In the genomic region with DNA sequence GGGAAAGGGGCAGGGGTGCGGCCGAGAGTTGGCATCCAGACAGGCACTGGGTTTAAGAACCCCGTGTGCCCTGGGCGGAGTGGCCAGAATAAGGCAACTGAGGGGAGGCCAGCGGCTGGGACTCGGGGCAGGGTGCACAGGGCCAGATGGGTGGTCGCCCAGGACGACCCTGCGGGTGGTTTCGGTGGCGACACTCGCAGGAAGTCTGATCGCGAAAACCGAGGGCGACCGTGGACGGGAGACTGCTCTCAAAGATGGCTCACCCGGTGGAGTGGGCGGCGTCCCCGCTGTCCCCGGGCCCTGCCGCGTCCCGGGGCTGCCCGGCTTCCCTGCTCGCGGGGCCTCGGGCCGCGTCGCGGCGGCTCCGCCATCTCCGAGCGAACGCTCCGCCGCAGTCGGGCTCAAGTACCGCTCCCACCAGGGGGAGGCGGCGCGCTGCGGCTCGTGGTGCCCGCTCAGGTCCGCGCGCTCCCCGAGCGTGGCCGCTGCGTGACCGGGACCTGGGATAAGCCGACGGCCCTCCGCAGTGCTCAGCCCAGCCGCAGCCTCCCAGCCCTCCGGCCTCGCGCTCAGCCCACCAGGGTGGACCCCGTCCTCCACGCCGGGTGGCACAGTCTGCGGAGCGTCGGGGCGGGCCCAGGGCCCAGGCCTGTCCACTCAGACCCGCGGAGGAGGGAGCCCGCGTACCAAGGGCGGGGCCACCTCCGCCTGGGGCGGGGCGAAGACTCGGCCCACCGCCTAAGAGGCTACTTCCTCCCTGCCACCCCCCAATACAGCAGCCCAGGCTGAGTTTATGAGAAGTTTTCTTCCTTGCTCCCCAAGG, we compare ENCODE assay signal across 7 mouse cellular contexts. TPM values are rescaled to one million over a fixed set of nuclear protein-coding genes. Genes with fewer than 3 reads are reported as not detected.
DNase-seq lines count a peak whose midpoint lies in the region; ATAC-seq and TF ChIP-seq lines count a peak whose summit lies in the region.

A gene (minus strand): TSS at position 611 of the 823 bp plus-strand sequence.

- peak within 1 kb of the TSS; percentile 97 for H3K27ac ChIP-seq in embryonic facial prominence, embryonic 10.5 days (replicated peaks)
- H3K27ac ChIP-seq in intestine, postnatal 0 days (ENCODE audit: low read depth, low read length): peak within 1 kb of the TSS; percentile 94
- H3K27ac ChIP-seq in midbrain, embryonic 12.5 days (replicated peaks): peak within 1 kb of the TSS; percentile 79
- peak within 1 kb of the TSS; percentile 77 for H3K27ac ChIP-seq in small intestine, adult 2 months (ENCODE audit: insufficient read depth, low read depth, low read length)

- peak; percentile 82 for TF ChIP-seq POLR2A in small intestine, adult 2 months (IDR thresholded peaks at IDR 0.05; ENCODE audit: low read depth, low read length)

- peaks cover 73% of the 10 kb centered on the region for H3K36me3 ChIP-seq in embryonic facial prominence, embryonic 10.5 days (replicated peaks)
- H3K36me3 ChIP-seq in intestine, postnatal 0 days (ENCODE audit: control insufficient read depth, insufficient read depth): peaks cover 48% of the 10 kb centered on the region
- peaks cover 51% of the 10 kb centered on the region for H3K36me3 ChIP-seq in midbrain, embryonic 12.5 days
- H3K36me3 ChIP-seq in small intestine, adult 2 months (ENCODE audit: control insufficient read depth, insufficient read depth, low read length): peaks cover 24% of the 10 kb centered on the region

- peak within 1 kb of the TSS; percentile 96 for H3K4me3 ChIP-seq in embryonic facial prominence, embryonic 10.5 days
- peak within 1 kb of the TSS; percentile 73 for H3K4me3 ChIP-seq in intestine, postnatal 0 days (ENCODE audit: low read depth, low read length)
- peak within 1 kb of the TSS; percentile 86 for H3K4me3 ChIP-seq in midbrain, embryonic 12.5 days
- H3K4me3 ChIP-seq in small intestine, adult 2 months (ENCODE audit: low read depth, low read length): peak within 1 kb of the TSS; percentile 68

- peak; percentile 95 for ATAC-seq in intestine, postnatal 0 days
- ATAC-seq in midbrain, embryonic 12.5 days (ENCODE audit: low FRiP score, low read depth): peak; percentile 99

- peak; percentile 59 for TF ChIP-seq CTCF in intestine, postnatal 0 days (IDR thresholded peaks at IDR 0.05; ENCODE audit: low read depth)
- TF ChIP-seq CTCF in small intestine, adult 2 months (IDR thresholded peaks at IDR 0.05; ENCODE audit: extremely low read depth, insufficient read length, insufficient replicate concordance, low read depth, low read length): no peak

- peak; percentile 93 for DNase-seq in adrenal gland, postnatal 10 days
- peak; percentile 93 for DNase-seq in embryonic facial prominence, embryonic 10.5 days (ENCODE audit: low spot score)
- DNase-seq in gonadal fat pad, adult 2 months (ENCODE audit: low read depth): no peak
- peak; percentile 88 for DNase-seq in left cerebral cortex, postnatal 4 days

- intact Hi-C loops in left cerebral cortex, postnatal 4 days (cut with DNase I): no loop called here

- peaks cover 27% of the 10 kb centered on the region for H3K4me1 ChIP-seq in embryonic facial prominence, embryonic 10.5 days
- peaks cover 3% of the 10 kb centered on the region; the same call in 1 of the 2 replicates for H3K4me1 ChIP-seq in intestine, postnatal 0 days (replicated peaks; ENCODE audit: control insufficient read depth, insufficient read depth, low read length)
- peaks cover 12% of the 10 kb centered on the region for H3K4me1 ChIP-seq in midbrain, embryonic 12.5 days
- H3K4me1 ChIP-seq in small intestine, adult 2 months (ENCODE audit: control insufficient read depth, insufficient read depth, insufficient read length, low read length): peaks cover 5% of the 10 kb centered on the region

- WGBS in embryonic facial prominence, embryonic 10.5 days: under 1% methylated on average over 81 of the region's 81 CpGs
- 0% methylated on average over 79 of the region's 81 CpGs for WGBS in intestine, postnatal 0 days
- WGBS in midbrain, embryonic 12.5 days: under 1% methylated on average over 80 of the region's 81 CpGs
- WGBS in small intestine, adult 2 months: 1% methylated on average over 80 of the region's 81 CpGs

- H3K9me3 ChIP-seq in embryonic facial prominence, embryonic 10.5 days: no peaks in the 10 kb centered on the region
- no peaks in the 10 kb centered on the region for H3K9me3 ChIP-seq in intestine, postnatal 0 days (ENCODE audit: control insufficient read depth)
- no peaks in the 10 kb centered on the region for H3K9me3 ChIP-seq in midbrain, embryonic 12.5 days

- H3K27me3 ChIP-seq in embryonic facial prominence, embryonic 10.5 days (replicated peaks; ENCODE audit: low read depth, poor library complexity, severe bottlenecking): no peaks in the 10 kb centered on the region
- H3K27me3 ChIP-seq in intestine, postnatal 0 days (replicated peaks; ENCODE audit: control insufficient read depth, insufficient read depth, low read length): no peaks in the 10 kb centered on the region
- H3K27me3 ChIP-seq in midbrain, embryonic 12.5 days: no peaks in the 10 kb centered on the region
- no peaks in the 10 kb centered on the region for H3K27me3 ChIP-seq in small intestine, adult 2 months (ENCODE audit: control insufficient read depth, insufficient read depth, low read length)

- H3K4me2 ChIP-seq in intestine, postnatal 0 days (replicated peaks; ENCODE audit: low read depth): peak within 1 kb of the TSS; percentile 94
- H3K4me2 ChIP-seq in midbrain, embryonic 12.5 days (replicated peaks): peak within 1 kb of the TSS; percentile 93

- peak within 1 kb of the TSS; percentile 85 for H3K9ac ChIP-seq in intestine, postnatal 0 days (ENCODE audit: low read depth, low read length)
- H3K9ac ChIP-seq in midbrain, embryonic 12.5 days (replicated peaks): peak within 1 kb of the TSS; percentile 91

RNA-seq across cellular contexts. Expression of the gene that starts here (rescaled TPM):
- 10 to 100 TPM; 24.1 to 32.7 TPM for total RNA-seq in adrenal gland, postnatal 10 days (2021)
- 24.4 and 25.6 TPM in 2 replicates for polyA plus RNA-seq in embryonic facial prominence, embryonic 10.5 days (2016; fragmentation: Nextera tagmentation; extraction: Ambion mirVana)
- polyA plus RNA-seq in gonadal fat pad, adult 2 months (2012; rRNA removed): 55.9 and 56.1 TPM in 2 replicates
- 9.8 and 12.4 TPM in 2 replicates for polyA plus RNA-seq in intestine, postnatal 0 days (2015; fragmentation: Nextera tagmentation; extraction: Ambion mirVana)
- total RNA-seq in left cerebral cortex, postnatal 4 days (2021): 10 to 100 TPM; 22.6 to 23.5 TPM
- 25.0 and 29.8 TPM in 2 replicates for polyA plus RNA-seq in midbrain, embryonic 12.5 days (2016; fragmentation: Nextera tagmentation; extraction: Ambion mirVana)
- polyA plus RNA-seq in small intestine, adult 2 months (2012; rRNA removed): 11.1 and 22.1 TPM in 2 replicates
